Mouse (Mus musculus): ENCODE data around the gene Fam186b.

The Fam186b gene

GRCm38 (mm10) chr15:99295484-99295981 is at the start of gene Fam186b:
TSS of gene Fam186b (minus strand) at chr15:99295888.
- DNase-seq (ENCODE audit: low spot score) = no peak

GRCm38 (mm10) chr15:99344961-99345360 is 49.3 kb upstream of the Fam186b start:
- no peak for DNase-seq (ENCODE audit: low spot score)

GRCm38 (mm10) chr15:99344148-99344870 is 48.6 kb upstream of the Fam186b start:
- no peak for DNase-seq (ENCODE audit: low spot score)

GRCm38 (mm10) chr15:99343414-99344147 is 47.9 kb upstream of the Fam186b start:
- DNase-seq (ENCODE audit: low spot score) = no peak

GRCm38 (mm10) chr15:99342194-99342981 is 46.7 kb upstream of the Fam186b start:
- no peak for DNase-seq (ENCODE audit: low spot score)

GRCm38 (mm10) chr15:99341102-99341501 is 45.4 kb upstream of the Fam186b start:
- DNase-seq (ENCODE audit: low spot score) = no peak

GRCm38 (mm10) chr15:99339669-99340068 is 44.0 kb upstream of the Fam186b start:
- no peak for DNase-seq (ENCODE audit: low spot score)

GRCm38 (mm10) chr15:99338916-99339315 is 43.2 kb upstream of the Fam186b start:
- DNase-seq (ENCODE audit: low spot score) = no peak

GRCm38 (mm10) chr15:99335801-99336320 is 40.2 kb upstream of the Fam186b start:
- DNase-seq (ENCODE audit: low spot score) = no peak

GRCm38 (mm10) chr15:99334500-99334899 is 38.8 kb upstream of the Fam186b start:
- no peak for DNase-seq (ENCODE audit: low spot score)

GRCm38 (mm10) chr15:99333676-99334065 is 38.0 kb upstream of the Fam186b start:
- DNase-seq (ENCODE audit: low spot score) = no peak

GRCm38 (mm10) chr15:99332921-99333675 is 37.4 kb upstream of the Fam186b start:
- DNase-seq (ENCODE audit: low spot score) = peak; percentile 87

GRCm38 (mm10) chr15:99332111-99332510 is 36.4 kb upstream of the Fam186b start:
- DNase-seq (ENCODE audit: low spot score) = no peak

GRCm38 (mm10) chr15:99331341-99331740 is 35.7 kb upstream of the Fam186b start:
- no peak for DNase-seq (ENCODE audit: low spot score)

- no peak for DNase-seq (ENCODE audit: low spot score)
These were observed 34.6 kb upstream of the Fam186b start for GRCm38 (mm10) chr15:99330324-99330723.

GRCm38 (mm10) chr15:99328011-99328410 is 32.3 kb upstream of the Fam186b start:
- DNase-seq (ENCODE audit: low spot score) = no peak

GRCm38 (mm10) chr15:99326959-99327358 is 31.3 kb upstream of the Fam186b start:
- DNase-seq (ENCODE audit: low spot score) = no peak

GRCm38 (mm10) chr15:99326407-99326806 is 30.7 kb upstream of the Fam186b start:
- no peak for DNase-seq (ENCODE audit: low spot score)

- DNase-seq (ENCODE audit: low spot score) = no peak
These were observed 29.9 kb upstream of the Fam186b start for GRCm38 (mm10) chr15:99325598-99325997.

- DNase-seq (ENCODE audit: low spot score) = no peak
These were observed 28.5 kb upstream of the Fam186b start for GRCm38 (mm10) chr15:99324151-99324550.

GRCm38 (mm10) chr15:99320978-99321377 is 25.3 kb upstream of the Fam186b start:
- no peak for DNase-seq (ENCODE audit: low spot score)

Data from yolk sac, embryonic 10.5 days (tissue).